Mouse (Mus musculus): Measurements from ENCODE around the gene Mrpl51.

Gene Mrpl51

DNA sequence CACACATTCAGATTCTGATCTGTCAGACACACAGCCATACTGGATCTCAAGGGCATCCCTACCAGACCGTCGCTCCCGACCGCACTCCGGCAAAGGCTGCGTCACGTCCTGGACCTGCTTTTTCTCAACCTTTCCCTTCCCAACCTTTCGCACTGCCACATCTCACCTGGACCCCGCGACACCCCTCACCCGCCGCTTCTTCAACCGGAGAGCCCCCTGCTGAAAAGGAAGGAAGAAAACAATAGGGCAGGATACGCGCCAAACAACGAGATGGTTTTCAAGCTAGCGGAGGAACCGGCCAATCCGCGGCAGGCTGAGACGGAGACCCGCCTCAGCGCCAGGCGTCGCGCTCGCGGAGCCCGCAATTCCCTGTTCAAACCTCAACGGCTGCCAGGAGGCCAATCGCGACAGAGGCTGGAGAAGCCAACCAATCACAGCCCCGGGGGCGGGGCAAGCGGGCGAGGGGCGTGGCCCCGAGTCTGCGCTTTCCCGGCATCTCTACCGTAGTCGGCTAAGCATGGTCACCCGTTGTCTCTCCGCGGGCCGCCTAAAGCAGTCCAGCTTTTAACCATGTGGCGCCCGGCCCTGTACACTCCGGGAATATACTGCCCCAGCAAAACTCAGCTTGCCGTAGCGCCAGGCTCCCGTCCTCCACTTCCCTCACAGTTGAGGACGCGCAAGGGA, at the start of gene Mrpl51, which contains the start of gene Ncapd2:
Gene Mrpl51, plus strand, starts transcription at position 470 of the 684 bp plus-strand sequence.
Gene Ncapd2, minus strand, starts transcription at position 370 of the 684 bp plus-strand sequence.
- peak; percentile 98 for DNase-seq (ENCODE audit: low read depth, low spot score)

DNA sequence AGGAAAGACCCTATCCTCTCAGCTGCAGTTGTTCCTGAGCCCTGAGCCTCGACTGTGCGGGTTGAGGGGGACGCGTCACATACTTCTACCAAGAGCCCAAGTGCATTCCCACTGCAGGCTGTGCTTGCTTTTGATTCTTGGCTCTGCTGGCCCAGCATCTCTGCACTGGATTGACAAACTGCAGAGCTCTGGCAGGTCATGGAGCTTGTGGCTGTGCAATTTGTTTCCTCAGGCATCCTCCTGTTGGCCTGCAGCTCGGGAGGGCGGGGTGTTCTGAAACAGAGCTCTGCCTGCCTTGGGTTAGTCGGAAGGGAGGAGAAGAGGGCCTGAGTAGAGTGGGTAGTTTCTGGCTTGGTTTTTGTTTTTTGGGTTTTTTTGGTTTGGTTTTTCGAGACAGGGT, 49.2 kb upstream of the Mrpl51 start:
- DNase-seq (ENCODE audit: low read depth, low spot score), result no peak

DNA sequence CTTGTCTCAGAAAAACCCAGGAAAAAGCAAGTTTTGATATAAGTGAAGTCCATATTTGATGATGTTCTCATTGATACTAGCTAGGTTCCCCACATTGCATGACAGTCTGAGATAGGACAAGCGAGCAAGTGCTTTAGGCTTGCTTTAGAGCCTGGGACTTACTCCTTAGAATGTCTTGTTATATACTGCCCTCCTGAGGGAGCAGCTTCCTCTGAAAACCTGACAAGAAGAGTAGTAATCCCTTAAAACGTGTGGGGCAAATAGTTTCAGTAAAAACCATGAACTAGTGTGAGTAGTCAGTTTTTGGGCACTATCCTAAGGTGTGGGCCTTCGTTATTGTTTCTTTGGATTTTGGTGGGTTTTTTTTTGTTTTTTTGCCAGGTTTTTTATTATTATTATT, 48.5 kb upstream of the Mrpl51 start:
- peak; percentile 66 for DNase-seq (ENCODE audit: low read depth, low spot score)

DNA sequence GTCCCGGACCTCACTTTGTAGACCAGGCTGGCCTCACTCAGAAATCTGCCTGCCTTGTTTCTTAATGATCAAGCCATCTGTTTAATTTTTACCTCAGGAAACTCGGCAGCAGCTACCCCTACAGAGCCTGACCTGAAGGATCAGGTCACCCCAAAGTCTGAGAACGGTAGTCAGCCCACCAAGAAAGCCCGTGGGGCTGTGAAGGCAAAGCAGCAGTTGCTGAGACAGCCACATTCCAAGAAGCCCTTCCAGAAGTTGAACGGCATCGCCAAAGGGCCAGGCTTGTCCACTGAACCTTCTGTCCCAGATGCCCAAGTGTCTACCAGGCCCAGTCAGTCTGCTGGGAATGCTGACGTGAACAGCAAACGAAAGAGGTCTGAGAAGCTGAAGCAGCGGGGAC, 47.7 kb upstream of the Mrpl51 start:
- DNase-seq (ENCODE audit: low read depth, low spot score), result no peak

DNA sequence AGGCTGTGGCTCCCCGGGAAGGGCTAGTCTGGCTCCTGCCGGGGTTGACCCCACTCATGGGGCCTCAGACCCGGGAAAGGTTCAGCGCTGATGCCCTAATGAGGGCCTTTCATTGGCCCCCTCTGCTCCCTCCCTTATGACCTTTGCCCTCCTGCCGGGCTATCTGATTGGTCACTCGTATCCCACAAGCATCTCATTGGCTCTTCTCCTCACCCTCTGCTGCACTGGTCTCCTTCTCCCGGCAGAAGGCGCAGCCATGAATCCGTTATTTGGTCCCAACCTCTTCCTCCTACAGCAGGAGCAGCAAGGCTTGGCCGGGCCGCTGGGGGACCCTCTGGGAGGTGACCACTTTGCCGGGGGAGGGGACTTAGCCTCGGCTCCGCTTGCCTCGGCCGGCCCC, 46.6 kb upstream of the Mrpl51 start, which contains the start of gene Iffo1:
Gene Iffo1, plus strand, starts transcription at position 241 of the 400 bp plus-strand sequence.
- DNase-seq (ENCODE audit: low read depth, low spot score), result peak; percentile 97

DNA sequence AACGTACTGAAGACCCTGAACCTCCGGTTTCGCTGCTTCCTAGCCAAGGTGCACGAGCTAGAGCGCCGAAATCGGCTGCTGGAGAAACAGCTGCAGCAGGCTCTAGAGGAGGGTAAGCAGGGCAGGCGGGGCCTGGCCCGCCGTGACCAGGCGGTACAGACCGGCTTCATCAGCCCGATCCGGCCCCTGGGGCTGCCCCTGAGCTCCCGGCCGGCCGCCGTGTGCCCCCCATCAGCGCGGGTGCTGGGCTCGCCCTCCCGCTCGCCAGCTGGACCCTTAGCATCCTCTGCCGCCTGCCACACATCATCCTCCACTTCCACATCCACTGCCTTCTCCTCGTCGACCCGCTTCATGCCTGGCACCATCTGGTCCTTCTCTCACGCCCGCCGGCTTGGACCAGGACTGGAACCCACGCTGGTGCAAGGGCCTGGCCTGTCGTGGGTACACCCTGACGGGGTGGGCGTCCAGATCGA, 46.1 kb upstream of the Mrpl51 start:
- peak; percentile 37 for DNase-seq (ENCODE audit: low read depth, low spot score)

DNA sequence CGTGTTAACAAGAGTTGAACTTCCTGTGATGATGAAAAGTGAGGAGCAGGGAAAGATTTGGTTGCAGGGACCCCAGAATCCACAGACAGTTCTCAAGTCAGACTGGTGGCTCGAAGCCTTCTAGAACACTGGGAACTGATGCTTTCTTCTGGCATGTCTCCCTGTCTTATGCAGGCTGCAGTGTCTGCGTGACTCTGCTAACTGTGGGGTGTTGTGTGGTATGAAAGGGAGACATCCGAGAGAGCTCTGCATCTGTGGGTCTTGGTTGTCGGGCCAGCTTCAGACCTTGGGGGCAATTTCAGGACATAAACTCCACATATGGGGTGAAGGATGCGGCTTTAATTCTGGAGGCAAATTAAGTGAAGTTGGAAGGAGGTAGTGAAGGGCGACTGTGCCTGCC, 45.5 kb upstream of the Mrpl51 start:
- peak; percentile 40 for DNase-seq (ENCODE audit: low read depth, low spot score)

DNA sequence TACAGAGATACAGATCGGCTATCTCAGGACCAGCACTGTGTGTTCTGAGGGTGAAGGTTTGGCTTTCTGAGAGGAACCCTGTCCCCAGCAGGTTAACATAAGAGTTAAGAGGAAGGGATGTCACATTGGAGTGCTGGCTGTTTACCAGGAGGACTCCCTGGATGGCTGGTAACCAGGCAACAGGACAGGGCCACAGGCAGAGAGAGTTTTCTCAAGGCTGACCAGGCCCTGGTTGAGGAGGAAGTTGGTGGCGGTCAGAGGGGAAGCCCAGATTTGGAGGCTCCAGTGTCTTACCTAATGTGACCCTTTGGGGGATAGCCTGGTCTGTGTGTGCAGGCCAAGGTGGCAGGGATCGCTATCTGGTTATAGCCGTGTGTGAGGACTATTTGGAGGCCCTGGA, 44.8 kb upstream of the Mrpl51 start:
- peak; percentile 38 for DNase-seq (ENCODE audit: low read depth, low spot score)

DNA sequence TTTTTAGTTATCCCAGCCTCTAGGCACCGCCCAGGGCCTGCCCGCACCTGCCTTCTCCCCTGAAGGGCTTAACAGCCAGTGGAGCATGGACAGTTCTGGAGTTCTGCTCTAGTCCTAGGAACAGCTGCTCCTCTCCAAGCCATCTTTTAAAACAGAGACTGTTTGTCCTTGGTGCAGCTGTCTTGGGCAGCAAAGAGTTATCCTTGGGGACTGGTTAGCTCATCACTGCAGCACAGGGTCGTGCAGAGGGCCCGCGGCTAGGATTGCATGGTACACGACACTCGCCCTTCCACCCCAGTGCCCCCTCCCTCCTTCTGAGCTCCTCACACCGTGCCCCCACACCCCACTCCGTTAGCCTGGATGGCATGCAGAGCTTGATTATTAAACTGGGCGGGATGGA, 44.3 kb upstream of the Mrpl51 start:
- no peak for DNase-seq (ENCODE audit: low read depth, low spot score)

DNA sequence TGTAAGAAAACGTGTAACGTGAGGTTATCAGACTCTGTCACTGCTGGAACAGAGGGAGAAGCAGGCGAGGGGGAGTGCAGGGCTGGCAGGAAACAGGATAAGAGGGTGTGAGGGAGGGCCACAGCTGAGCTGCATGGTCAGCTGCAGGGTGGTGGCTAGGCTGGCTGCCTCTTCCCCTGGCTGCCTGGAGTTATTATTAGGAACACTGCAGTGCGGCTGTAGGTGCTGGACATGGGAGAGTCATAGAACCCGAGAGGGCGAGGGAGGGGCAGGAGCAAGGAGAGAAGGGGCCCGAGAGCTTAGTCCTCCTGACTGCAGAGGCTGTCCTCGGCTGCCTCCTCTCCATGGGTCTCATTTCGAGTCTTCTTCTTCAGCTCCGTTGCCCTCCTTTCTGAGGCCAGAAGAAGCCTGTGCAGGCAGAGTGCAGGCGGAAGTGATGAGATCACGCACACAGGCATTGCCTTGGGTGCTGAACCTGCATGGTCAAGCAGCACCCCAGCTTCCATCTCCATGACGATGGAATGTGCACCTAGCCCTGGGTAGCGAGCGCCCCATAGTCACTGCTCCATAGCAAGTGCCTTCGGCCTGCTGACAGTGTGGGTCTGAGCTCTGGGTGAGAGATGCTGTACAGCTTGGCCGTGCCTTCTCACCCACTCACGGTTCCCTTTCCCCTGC, 43.2 kb upstream of the Mrpl51 start:
- no peak for DNase-seq (ENCODE audit: low read depth, low spot score)

DNA sequence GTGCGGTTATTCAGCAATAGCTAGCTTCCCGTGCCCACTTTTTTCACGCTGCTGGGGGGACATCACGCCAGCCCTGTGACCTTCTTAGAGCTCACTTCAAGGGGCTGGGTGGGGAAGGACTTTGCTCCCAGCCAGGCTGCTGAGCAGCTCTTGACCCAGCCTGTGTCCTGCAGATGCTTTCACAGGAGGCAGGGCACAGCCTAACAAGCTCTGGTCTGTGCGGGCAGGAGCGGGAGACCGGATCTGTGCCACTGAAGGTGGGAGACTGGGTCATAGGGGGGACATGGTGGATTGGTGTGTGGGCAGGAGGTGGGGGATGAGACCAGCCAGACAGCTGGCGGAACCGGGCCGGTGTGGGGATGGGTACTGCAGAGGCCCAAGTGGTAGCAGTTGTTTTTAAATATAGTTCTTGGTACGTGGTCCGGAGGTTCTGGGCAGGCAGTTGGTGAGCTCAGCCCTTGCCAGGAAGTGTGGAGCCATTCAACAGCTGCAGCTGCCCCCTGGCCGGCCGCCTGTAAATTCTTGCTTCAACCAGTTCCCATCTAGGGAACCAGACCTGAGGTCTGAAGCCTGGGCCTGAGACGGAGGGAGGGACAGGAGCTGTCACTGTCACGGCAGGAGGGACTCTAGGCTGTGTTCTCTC, 42.6 kb upstream of the Mrpl51 start:
- DNase-seq (ENCODE audit: low read depth, low spot score), result no peak

DNA sequence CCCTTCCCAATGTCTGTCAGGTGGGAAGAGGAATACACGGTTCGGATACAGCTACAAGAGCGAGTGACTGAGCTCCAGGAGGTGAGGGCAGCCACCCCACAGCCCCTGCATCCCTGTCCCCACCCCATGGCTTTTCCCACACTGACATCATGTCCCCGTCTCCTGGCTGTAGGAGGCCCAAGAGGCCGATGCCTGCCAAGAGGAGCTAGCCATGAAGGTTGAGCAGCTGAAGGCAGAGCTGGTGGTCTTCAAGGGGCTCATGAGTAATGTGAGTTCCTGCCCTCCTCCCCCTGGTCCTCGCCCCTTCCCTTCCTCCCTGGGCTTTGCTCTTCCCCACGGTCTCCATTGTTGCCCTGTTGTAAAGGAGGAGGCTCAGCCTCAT, 42.0 kb upstream of the Mrpl51 start:
- DNase-seq (ENCODE audit: low read depth, low spot score), result no peak

DNA sequence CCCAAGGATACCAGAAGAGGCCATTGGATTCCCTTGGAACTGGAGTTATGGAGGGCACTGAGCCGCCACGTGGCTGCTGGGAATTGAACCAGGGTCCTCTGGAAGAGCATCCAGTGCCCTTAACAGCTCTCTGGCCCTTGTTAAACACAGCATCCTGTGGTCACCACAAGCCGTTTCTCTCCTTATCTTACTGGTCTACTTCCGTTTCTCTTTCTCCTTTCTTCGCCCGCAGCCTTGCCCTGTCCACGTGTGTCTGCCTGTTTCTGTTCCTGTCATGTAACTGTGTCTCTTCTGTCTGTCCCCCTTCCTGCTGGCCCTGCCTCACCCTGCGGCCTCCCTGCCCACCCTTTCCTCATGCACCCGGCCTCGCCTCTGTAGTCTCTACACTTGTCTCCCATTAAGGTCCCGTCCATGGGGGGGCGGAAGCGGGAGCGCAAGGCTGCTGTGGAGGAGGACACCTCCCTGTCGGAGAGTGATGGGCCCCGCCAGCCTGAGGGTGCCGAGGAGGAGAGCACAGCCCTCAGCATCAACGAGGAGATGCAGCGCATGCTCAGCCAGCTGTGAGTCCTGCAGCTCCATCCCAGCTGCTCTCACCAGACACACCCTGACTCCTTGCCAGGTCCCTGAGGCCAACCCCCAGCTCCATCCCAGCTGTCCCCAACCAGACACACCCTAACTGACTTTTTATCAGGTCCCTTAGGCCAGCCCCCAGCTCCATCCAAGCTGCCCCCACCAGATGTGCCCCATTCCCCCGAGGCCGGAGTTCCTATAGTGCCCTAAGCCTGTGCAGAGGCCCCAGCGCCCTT, 39.2 kb upstream of the Mrpl51 start:
- DNase-seq (ENCODE audit: low read depth, low spot score), result no peak

DNA sequence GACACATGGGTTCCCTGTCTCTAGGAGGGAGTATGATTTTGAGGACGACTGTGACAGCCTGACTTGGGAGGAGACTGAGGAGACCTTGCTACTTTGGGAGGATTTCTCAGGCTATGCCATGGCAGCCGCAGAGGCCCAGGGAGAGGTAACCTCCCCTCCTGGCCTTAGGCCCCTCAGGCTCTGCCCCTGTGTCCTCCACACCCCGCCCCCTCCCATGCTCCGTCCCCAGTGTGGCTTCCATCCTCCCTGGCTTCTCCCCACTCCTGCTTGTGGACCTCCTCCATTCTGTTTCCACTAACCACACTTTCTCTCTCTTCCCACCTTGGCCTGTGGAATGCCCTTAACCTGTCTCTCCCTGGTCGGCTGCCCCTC, 38.6 kb upstream of the Mrpl51 start:
- no peak for DNase-seq (ENCODE audit: low read depth, low spot score)

DNA sequence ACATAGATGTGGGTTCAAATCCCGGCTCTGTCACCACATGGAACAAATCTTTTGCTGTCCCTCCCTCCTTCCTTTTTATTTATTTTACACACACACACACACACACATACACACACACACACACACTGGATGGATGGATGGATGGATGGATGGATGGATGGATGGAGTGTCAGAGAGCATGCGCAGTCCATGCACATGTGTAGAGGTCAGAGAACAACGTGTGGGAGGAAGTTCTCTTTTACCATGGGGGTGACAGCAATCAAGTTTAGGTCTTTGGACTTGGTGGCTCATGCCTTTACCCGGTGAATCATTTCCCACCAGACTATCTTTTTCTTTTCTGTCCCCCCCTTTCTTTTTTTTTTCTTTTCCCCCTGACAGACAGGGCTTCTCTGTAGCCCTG, 37.9 kb upstream of the Mrpl51 start:
- DNase-seq (ENCODE audit: low read depth, low spot score), result no peak

DNA sequence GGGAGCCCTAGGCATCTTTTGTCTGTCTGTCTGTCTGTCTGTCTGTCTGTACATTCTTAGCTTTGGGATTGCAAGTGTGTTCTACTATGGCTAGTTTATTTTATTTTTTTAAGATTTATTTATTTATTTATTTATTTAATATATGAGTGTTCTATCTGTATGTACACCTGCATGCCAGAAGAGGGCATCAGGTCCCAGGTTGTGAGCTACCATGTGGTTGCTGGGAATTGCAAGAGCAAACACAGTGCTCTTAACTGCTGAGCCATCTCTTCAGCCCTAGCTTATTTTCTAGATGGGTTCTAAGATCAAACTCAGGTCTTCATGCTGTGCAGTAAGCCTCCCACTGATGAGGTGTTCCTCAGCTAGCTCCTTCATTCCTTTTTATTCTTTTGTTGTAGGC, 37.1 kb upstream of the Mrpl51 start:
- peak; percentile 71 for DNase-seq (ENCODE audit: low read depth, low spot score)

DNA sequence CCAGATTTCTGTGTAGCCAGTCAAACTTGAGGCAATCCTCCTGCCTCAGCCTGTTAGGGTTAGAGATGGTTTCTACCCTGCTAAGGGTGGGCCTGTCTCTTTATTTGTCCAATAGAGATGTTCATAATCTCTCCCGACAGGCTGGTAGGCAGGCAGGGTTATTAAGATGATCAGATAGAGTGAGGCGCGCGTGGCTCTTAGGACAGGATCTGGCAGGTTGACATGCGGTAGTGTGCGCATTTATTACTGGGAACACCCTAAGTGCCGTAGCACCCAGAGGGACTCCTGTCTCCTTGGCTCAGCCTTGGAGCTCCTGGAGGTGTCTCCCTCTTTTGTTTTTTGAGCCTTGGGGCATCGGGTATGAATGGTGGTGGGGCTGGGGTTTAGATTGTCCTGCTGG, 36.3 kb upstream of the Mrpl51 start:
- no peak for DNase-seq (ENCODE audit: low read depth, low spot score)

DNA sequence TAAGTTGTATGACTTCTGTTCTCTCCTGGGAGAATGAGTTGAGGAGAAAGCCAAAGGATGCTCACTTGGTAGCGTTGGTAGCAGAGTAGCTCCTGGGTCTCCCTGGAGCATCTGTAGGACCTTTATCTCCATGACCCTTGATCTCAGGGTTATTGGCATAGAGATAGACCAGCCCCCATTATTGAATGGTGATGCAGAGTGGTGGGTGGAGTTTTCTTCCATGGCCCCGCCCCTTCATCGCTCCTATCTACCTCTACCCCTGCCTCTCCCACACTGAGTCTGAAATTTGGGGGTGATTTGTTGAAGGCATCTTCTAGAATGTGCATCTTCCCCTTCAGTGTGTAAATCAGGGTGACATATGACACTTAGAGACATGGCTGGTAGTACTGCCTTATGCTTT, 35.1 kb upstream of the Mrpl51 start:
- no peak for DNase-seq (ENCODE audit: low read depth, low spot score)

DNA sequence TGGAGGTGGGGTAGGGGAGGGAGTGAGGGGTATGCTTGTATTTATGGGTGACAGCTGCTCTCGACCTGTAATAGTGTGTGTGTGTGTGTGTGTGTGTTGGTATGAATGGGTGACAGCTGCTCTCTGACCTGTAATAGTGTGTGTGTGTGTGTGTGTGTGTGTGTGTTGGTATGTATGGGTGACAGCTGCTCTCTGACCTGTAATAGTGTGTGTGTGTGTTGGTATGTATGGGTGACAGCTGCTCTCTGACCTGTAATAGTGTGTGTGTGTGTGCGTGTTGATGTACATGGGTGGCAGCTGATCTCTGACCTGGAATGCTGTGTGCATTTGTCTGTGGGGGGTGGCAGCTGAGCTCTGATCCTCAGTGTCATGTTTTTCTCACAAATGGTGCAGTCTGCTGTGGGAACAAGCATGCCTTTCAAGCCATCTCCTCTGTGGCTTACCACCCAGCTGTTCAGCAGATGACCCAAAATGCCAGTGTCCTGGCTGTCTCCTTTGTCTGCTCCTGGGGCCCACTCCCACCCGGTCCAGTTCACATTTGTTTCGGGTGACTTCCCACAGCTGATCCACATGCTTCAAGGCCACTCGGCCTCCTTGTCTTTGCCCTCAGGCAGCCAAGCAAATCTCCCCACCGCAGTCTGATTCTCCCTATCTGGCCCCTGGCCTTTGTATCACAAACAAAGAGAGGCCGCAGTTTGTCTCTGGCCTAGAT, 34.5 kb upstream of the Mrpl51 start:
- DNase-seq (ENCODE audit: low read depth, low spot score), result no peak

DNA sequence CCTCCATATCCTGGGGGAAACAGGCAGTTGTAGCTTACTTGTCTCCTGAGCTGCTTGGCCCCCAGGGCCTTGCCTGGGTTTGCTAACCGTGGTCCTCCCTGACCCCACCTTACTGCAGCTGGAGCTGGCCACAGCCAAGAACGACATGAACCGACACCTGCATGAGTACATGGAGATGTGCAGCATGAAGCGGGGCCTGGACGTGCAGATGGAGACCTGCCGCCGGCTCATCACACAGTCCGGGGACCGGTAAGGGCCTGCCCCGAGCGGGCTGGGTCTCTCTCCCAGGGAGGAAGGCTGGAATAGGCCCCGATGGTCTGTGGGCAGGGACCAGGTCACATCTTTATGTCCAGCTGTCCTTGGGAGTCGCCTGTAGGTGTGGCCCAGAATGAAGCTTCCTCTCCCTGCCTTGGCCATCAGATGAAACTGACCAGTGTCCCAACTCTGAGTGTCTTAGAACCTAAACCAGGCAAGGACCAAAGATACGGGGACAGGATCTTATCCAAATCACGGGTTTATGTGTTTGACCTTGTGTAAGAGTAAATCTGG, 32.6 kb upstream of the Mrpl51 start:
- no peak for DNase-seq (ENCODE audit: low read depth, low spot score)

Data from 3T3-L1 (cell line).